Mouse (Mus musculus): Measurements from ENCODE around the gene Hamp. TPM values are rescaled to one million over a fixed set of nuclear protein-coding genes. Genes with fewer than 3 reads are reported as not detected.

Hamp gene
- polyA plus RNA-seq, 1 experiment from 2014 or later, result not detected

Other genes starting within 250 kb of the Hamp start
- gene 2200002J24Rik, start 245.1 kb downstream of the Hamp start, polyA plus RNA-seq (2015; fragmentation: Nextera tagmentation; extraction: Ambion mirVana), result not detected in 2 replicates
- gene Atp4a, start 231.8 kb downstream of the Hamp start, polyA plus RNA-seq (2015; fragmentation: Nextera tagmentation; extraction: Ambion mirVana), result 0.10 and 0.17 TPM in 2 replicates
- 181 and 185 TPM in 2 replicates for gene Tmem147, start 214.5 kb downstream of the Hamp start, polyA plus RNA-seq (2015; fragmentation: Nextera tagmentation; extraction: Ambion mirVana)
- 0.74 and 0.90 TPM in 2 replicates for gene Gapdhs, start 200.4 kb downstream of the Hamp start, polyA plus RNA-seq (2015; fragmentation: Nextera tagmentation; extraction: Ambion mirVana)
- gene Sbsn, start 192.6 kb downstream of the Hamp start, polyA plus RNA-seq (2015; fragmentation: Nextera tagmentation; extraction: Ambion mirVana), result 2.5 and 3.3 TPM in 2 replicates
- 14.5 and 22.3 TPM in 2 replicates for gene Dmkn, start 180.3 kb downstream of the Hamp start, polyA plus RNA-seq (2015; fragmentation: Nextera tagmentation; extraction: Ambion mirVana)
- gene Krtdap, start 156.1 kb downstream of the Hamp start, polyA plus RNA-seq (2015; fragmentation: Nextera tagmentation; extraction: Ambion mirVana), result 72.6 and 127 TPM in 2 replicates
- gene Ffar2, start 120.3 kb downstream of the Hamp start, polyA plus RNA-seq (2015; fragmentation: Nextera tagmentation; extraction: Ambion mirVana), result not detected in 2 replicates
- gene Ffar3, start 87.9 kb downstream of the Hamp start, polyA plus RNA-seq (2015; fragmentation: Nextera tagmentation; extraction: Ambion mirVana), result not detected in 2 replicates
- not detected in 2 replicates for gene Ffar1, start 82.5 kb downstream of the Hamp start, polyA plus RNA-seq (2015; fragmentation: Nextera tagmentation; extraction: Ambion mirVana)
- 0.18 TPM in 1 of 2 replicates, not detected in the other for gene Cd22, start 63.7 kb downstream of the Hamp start, polyA plus RNA-seq (2015; fragmentation: Nextera tagmentation; extraction: Ambion mirVana)
- gene Mag, start 29.2 kb downstream of the Hamp start, polyA plus RNA-seq (2015; fragmentation: Nextera tagmentation; extraction: Ambion mirVana), result 0.34 and 0.49 TPM in 2 replicates
- gene Hamp2, start 19.4 kb downstream of the Hamp start, polyA plus RNA-seq (2015; fragmentation: Nextera tagmentation; extraction: Ambion mirVana), result 1.0 and 1.4 TPM in 2 replicates
- gene Usf2, start 12.8 kb upstream of the Hamp start, polyA plus RNA-seq (2015; fragmentation: Nextera tagmentation; extraction: Ambion mirVana), result 21.9 and 25.0 TPM in 2 replicates
- 26.1 and 29.3 TPM in 2 replicates for gene Lsr, start 29.4 kb upstream of the Hamp start, polyA plus RNA-seq (2015; fragmentation: Nextera tagmentation; extraction: Ambion mirVana)
- gene Fam187b, start 29.8 kb upstream of the Hamp start, polyA plus RNA-seq (2015; fragmentation: Nextera tagmentation; extraction: Ambion mirVana), result 1.5 and 2.6 TPM in 2 replicates
- 16.7 and 20.7 TPM in 2 replicates for gene Fxyd5, start 98.4 kb upstream of the Hamp start, polyA plus RNA-seq (2015; fragmentation: Nextera tagmentation; extraction: Ambion mirVana)
- gene Fxyd7, start 107.4 kb upstream of the Hamp start, polyA plus RNA-seq (2015; fragmentation: Nextera tagmentation; extraction: Ambion mirVana), result 18.3 and 23.1 TPM in 2 replicates
- 50.0 and 59.2 TPM in 2 replicates for gene Fxyd1, start 113.2 kb upstream of the Hamp start, polyA plus RNA-seq (2015; fragmentation: Nextera tagmentation; extraction: Ambion mirVana)
- gene Lgi4, start 115.3 kb upstream of the Hamp start, polyA plus RNA-seq (2015; fragmentation: Nextera tagmentation; extraction: Ambion mirVana), result 1.3 and 1.7 TPM in 2 replicates
- gene Fxyd3, start 132.7 kb upstream of the Hamp start, polyA plus RNA-seq (2015; fragmentation: Nextera tagmentation; extraction: Ambion mirVana), result 55.9 and 59.6 TPM in 2 replicates
- 5.6 and 6.4 TPM in 2 replicates for gene Hpn, start 171.3 kb upstream of the Hamp start, polyA plus RNA-seq (2015; fragmentation: Nextera tagmentation; extraction: Ambion mirVana)
- 4.3 and 4.8 TPM in 2 replicates for gene Scn1b, start 183.0 kb upstream of the Hamp start, polyA plus RNA-seq (2015; fragmentation: Nextera tagmentation; extraction: Ambion mirVana)
- 82.6 and 84.8 TPM in 2 replicates for gene Gramd1a, start 211.9 kb upstream of the Hamp start, polyA plus RNA-seq (2015; fragmentation: Nextera tagmentation; extraction: Ambion mirVana)

Measured in embryonic facial prominence, embryonic 13.5 days (tissue).